Mouse (Mus musculus) c-Kit-positive CD71-positive TER-119-positive erythroid progenitor cells, embryonic 14.5 days (primary cell): Measurements from ENCODE around the gene Atoh8.

Experiments used
- DNase-seq: peaks from one replicate; pipeline ENCODE4 v3.0.0-alpha.2; 2013; ENCODE audit warnings: low spot score

Atoh8 gene

DNA sequence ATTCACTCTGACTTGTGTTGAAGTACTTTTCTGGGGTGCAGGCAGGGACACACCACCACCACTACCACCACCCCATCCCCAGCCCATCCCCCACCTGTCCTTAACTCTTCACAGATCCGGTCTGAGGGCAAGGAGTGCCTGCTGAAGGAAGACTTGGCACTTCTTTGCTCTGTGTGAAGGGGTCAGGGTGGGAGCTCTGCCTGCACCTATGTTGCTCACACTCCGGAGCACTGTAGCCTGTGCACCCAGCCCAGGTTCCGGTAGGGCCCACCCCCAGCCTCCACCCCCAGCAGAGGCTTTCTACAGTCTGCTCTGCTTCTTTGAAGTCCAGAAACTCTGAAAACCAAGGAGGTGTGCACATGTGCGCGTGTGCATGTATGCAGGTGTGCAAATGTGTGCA is 44.8 kb downstream of the Atoh8 start:
- DNase-seq: no peak

DNA sequence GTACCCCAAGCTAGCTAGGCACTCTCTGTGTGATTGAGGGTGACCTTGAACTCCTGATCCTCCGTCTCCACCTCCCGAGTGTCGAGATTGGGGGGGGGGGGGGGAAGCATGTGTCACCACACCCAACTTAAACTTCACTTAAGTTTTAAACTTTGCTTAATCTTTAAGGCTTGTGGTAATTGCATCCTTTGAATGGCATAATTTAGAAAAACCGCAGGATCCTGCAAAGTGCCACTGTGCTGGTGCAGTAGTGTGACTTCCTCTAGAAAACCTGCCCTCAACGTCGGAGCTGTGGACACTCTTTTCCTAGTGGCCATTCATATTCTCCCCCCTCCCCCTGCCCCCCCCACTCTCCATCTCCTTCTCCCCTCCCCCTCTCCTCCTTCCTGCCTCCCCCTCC is 45.3 kb downstream of the Atoh8 start:
- DNase-seq: no peak

DNA sequence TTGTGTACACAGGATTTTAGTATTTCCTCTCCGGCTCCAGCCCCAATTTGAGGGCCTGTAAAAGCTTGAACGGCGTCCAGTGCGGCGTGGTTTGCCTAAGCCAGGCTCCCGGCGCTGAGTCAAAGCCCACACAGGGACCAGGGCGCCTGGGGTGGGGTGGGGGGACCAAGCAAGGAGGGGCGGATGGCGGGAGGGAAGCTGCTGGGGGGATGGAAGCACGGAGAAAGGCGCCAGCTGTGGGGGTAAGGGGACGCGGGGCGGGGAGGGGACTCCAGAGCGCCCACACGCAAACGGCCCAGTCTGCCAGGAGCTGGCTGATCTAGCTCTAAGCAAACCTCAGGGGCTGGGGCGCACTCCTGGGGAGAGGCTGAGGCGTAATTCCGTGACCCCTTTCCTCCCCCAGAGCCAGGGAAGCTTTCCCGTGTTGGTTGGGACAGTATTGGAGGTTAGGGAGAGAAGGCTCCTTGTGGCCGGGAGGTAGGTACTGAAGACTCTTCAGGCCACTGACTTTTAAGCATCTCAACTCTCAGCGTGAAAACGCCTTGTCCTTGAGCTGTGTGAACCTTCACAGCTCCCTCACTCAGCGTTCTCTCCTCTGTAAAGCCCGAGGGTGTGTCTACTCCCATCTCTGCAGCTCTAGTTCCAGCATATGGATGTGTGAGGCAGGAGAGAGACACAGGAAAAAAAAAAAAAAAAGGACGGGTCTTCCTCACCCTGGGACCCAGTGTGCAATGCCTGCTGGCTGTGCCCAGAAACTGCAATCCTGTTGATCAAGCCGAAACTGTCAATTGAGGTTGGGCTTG is 46.1 kb downstream of the Atoh8 start:
- no peak for DNase-seq

DNA sequence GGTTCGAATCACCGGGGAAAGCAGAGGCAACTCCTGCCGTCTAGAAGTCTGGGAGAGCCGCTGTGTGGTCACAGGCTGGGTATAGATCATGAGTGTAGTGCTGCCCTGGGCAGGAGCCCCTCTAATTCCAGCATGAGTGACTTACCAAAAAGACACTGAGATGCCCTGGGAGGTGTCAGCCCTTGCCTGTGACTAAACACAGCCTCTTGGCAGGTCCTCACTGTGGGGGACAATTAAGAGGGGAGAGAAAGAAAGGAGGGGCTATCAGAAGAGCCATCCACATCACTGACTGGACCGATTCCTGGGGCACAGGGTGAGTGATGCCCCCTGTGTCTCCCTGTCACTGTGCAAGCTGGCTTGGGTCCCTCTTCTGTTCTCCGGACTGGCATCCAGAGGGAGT is 48.6 kb downstream of the Atoh8 start:
- DNase-seq: no peak

DNA sequence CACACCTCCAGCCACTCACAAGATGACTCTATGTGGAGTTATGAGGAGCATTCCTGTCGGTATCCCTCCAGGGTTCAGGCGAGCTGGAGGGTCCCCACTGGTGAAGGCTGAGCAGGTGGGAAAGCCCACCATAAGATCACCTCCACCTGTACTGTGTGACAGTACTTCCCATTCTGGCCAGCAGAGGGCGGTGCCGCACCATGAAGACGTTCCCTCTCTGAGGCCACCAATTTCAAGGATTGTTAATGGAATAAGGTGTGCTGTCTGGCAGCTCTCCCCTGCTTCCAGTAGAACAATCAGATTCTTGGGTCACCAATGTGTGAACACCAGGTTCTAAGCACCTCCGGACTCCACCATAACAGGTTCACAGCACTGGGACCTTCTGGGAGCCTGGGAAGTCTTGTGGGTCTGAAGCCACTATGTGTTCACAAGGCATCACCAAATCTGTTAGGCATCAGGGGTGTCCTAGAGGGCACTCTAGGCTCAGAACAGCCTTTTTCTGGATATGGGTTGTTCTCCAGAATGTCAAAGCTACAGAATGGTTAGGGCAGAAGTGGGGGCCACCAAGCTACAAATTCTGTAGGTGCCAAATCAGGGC is 49.4 kb downstream of the Atoh8 start:
- peak; percentile 57 for DNase-seq

DNA sequence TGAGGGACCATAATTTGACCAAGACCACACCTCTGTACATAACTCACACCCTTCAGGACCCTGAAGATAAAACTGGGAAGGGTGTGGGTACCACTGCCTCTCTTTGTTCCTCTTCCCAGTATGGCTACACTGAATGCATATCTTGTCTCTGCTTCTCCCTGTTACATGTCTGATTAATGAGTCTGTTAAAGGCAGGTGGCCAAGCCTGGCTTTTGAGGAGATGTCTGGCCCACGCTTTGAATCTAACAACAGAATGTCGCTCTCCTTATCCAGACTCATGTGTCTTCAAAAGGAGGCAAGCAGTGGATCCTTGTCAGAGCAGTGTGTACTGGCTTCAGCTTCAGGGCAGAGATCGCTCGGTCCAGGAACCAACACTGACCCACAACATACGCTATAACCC is 50.8 kb downstream of the Atoh8 start:
- no peak for DNase-seq

DNA sequence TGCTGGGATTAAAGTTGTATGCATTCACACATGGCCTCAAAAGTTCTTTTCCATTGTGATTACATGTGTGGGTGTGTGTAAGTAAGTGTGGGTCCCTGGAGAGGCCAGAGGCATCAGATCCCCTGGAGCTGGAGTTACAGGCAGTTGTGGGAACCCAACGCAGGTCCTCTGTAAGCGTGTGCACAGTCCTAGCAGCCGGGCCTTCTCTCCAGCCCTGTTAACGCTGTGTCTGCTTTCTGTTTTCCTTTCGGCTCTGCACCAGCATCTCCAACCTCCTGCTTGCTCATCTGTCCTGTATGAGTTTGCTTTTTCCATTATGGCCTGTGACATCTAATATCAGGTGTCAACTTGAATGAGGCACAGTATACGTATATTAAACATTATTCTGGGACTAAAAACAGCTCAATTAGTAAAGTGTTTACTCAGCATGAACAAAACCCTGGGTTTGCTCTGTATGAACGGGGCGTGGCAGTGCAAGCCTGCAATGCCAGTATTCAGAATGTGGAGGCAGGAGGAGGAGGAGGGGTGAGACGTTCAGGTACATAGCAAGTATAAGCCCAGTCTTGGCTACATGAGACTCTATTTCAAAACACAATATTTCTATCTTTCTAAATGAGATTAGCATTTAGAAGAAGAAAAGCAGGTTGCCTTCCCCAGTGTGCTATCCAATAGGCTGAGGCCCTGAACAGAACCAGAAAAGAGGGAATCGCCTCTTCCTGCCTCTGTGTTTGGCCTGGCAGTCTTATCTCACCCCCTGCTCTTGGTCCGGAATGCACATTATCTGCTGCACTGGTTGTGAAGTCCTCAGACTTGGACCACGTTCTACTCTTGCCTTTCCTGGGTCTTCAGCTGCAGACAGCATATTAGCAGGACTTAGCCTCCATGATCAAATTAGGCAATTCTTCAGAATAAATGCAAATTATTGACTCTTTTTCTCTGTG is 55.5 kb downstream of the Atoh8 start:
- no peak for DNase-seq

DNA sequence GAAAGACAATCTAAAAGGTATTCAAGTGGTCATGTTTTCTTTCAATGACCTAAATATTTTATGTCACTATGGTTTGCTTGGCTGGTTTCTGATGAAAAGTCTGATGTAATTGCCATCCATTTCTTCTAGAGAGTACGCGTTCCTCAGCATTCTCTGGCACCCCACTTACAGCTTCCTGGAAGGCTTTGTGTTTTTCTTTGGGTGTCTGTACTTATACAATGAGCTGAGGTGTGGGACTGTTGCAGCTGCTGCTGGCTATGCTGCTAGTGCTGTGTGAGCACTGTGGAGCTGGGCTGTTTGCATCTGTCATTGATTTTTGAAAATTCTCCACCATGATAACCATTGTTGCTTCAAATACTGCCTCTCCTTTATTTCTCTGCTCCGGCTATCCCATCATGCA is 56.4 kb downstream of the Atoh8 start:
- no peak for DNase-seq

DNA sequence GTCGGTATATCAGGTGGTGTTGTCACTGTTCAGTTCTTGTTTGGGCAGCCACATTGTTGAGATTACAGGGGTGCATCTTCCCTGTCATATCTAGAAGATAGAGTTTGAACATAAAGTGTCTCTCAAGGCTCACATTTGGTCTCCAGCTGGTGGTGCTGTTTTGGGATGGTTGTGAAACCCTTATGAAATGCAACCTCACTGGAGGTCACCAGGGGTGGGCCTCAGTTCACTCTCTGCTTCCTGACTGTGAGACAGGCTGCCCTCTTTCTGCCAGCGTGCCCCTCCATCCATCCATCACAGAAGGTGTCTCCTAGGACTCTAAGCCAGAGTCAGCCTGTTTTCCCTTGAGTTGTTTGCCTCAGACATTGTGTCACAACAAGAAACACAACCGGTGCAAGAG is 58.0 kb downstream of the Atoh8 start:
- no peak for DNase-seq

DNA sequence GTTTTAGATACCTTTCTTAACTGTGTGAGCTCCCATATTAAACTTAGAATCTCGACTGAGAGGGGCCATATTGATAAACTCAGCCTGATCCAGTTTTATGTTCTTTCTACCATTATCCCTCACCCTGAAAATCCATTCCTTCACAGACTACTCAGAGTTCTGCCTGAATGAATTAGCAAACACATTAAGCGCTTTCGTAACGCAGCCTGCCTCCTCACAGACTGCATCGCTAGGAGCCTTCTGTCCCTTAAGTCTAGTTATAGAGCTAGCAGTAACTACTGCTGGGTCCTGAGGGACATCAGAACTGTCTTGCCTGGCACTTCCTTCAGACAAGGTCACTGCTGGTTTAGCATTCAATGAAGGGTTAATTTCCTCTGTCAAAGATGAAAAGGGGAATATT is 59.4 kb downstream of the Atoh8 start:
- no peak for DNase-seq

DNA sequence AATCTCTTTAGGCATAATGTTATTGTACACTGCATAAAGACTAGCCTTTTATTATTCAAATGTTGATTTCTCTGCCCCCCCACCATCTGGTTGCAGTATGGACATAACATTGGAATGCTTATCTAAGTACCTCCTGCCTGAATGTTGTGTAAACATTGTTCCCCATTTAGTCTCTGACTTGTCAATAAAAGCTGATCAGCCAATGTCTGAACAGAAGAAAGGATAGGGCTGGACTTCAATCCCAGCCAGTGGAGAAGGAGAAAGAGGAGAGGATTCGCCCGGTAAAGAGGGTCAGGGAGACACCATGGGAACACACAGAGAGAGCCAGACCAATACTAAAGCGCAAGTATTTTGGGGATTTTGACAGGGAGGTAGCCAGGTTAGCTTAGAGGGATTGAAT is 60.0 kb downstream of the Atoh8 start:
- no peak for DNase-seq

DNA sequence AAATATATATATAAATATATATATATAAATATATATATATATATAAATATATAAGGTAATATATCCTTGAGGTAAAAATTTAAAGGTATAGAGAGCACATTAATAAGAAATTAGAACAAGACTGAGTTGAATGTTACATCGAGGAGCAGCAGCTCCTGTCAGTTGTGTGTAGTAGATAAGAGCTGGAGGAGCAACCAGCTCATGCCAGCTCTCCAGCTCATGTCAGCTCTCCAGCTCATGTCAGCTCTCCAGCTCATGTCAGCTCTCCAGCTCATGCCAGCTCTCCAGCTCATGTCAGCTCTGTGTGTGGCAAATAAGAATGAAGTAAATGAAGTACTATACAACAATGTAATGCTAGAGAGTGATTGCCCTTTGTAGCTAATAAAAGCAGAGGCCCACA is 62.0 kb downstream of the Atoh8 start:
- DNase-seq: no peak

DNA sequence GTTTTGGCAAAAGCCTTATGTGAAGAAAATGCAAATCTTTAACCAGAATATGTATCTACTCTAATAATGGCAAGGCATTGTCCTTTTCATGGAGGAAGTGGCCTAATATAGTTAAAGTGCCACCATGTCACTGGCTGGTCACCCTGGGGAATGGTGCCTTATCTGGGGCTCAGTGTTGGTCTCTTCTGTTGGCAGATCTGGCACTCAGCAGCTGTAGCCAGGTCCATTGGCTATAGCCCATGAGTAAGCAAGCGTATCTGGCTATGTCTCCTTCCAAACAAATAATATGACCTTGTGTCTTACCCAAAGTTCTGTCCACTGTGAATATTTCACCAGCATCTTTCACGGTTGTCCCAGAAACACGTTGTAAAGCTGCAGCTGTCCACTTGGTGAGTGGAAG is 64.0 kb downstream of the Atoh8 start:
- no peak for DNase-seq

DNA sequence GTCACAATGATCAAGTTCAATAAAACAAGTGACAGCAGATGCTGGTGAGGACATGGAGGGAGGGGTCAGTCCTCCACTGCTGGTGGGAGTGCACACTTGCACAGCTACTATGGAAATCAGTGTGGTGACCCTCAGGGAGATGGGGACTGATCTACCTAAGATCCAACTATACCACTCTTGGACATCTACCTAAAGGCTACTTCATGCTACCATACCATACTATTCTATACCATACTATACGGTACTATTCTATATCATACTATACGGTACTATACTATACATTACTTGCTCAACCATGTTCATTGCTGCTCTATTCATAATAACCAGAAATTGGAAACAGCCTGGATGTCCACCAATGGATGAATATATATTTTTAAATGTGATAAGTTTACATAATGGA is 69.5 kb downstream of the Atoh8 start:
- DNase-seq: no peak

DNA sequence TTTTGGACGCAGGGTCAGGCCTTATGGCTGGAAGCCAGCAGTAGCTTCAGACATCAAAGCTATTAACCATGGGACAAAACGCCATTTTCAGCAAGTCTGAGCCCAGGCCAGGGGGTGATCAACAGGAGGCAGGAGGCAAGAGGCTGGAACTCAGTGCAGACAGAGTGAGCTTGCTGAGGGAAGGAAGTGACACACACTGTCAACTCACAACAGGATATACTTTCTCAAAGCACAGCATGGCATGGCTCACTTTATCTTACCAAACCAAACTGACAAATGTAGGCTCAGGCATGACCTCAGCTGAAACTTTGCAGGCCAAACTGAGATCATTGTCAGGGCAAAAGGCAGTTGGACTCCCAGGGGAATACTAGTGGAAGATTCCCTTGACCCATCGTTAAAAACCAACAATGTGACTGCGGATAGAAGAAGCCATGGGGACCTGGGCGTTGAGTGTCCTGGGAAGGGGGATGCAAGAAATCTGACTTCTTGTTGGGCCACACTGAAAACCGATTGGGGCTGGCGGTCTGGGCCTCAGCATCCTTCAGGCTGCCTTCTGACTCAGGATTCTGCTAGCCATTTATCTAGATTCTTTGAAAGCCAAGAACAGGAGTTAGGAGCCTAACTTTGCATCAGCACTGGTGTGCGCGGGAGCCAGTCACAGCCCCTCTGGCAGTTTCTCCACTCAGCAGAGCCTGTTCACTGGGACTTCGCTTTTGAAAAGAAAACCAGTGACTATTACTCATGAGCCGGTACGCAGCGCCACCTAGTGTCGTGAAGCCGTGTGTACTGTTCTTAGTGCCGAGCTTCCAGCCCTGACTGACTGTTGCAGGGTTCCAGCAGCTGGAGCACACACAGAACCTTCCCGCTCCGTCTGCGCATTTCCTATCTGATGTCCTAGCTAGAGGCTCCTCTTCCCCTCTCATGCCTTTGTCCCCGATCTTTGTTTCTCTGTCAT is 70.8 kb downstream of the Atoh8 start:
- peak; percentile 77 for DNase-seq

DNA sequence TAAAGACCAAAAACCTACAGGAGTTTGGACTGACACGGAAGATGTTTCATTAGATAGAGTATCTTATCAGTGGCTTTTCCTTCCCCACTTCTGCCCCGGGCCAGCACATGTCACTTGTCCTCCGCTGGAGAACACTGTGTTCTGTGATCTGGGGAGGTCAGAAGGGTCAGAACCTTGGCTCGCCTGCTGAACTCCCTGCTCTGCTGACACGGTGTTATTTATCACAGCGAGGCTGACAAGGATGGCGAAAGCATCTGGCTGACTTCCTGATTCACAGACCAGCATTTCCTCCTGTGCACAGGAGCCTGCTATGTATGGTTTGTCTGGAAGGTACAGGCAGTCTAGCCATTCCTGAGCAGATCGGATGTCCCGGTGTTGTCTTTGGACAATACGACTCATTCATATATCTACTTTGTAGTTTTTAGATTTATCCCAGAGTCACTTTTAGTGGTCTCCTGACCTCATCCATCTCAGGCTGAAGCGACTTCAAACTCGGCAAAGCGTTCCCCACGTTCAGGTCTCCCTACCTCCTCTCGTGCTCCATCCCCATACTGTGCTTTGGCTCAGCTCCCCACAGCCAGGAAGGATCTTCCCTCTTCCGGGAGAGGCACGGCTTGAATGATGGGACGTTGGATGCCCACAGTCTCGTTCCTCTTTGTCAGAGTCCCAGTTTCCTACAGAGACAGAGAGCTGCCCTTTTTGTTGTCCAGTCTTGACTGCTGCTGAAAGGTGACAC is 73.1 kb downstream of the Atoh8 start:
- no peak for DNase-seq

DNA sequence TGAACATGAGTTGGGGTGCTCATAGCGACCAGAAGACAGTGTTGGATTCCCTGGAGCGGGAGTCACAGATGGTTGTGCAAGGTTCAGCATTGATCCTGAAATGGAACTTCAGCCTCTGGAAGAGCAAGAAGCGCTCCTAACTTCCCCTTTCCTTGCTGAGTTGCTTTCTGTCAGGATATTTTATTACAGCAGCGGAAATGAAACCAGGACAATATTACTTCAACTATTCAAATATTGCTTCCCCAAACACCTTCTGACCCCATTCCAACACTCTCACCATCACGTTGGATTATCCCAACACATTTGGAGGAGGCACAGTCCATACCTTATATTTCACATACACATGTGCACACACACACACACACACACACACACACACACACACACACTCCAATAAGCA is 73.6 kb downstream of the Atoh8 start:
- DNase-seq: no peak

DNA sequence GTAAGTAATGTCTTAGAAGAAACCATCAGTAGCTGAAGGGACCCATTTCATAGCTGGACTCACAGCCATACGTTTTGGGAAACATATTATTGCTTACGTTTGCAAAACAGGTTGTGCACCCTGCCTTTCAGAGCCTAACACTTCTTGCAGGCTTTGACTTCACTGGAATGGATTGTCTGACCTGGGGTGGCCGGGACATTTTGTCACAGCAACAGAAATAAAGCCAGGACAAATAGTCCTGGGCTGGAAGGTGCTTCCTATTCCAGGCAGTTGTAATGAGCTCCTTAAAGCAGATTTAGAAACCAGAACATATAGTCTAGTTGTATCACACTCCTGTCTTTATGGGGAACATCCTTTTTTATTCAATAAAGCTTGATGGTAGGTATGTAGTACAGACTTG is 74.4 kb downstream of the Atoh8 start:
- no peak for DNase-seq

DNA sequence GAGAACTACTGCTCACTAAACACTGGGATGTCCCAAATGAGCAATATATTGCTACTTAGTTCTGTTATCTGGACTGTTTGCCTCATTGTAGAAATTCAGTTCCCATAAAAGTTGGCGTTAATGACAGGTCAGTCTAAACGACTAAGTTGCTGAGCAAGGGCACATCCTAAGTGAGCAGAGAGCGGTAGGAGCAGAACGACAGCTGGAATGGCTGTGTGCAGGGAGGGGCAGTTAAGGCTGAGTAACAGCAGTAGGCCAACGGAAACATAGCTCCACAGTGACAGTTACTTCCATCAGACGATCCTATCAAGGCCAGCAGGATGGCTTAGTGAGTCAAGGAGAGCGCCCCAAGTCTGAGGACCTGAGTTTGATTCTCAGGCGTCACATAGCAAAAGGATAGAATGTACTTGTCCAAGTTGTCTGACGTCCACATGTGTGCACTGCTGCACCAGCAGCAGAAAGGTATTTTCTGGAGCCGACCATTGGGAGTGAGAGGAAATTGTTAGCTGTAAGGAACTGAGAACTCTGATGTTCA is 75.4 kb downstream of the Atoh8 start:
- no peak for DNase-seq

DNA sequence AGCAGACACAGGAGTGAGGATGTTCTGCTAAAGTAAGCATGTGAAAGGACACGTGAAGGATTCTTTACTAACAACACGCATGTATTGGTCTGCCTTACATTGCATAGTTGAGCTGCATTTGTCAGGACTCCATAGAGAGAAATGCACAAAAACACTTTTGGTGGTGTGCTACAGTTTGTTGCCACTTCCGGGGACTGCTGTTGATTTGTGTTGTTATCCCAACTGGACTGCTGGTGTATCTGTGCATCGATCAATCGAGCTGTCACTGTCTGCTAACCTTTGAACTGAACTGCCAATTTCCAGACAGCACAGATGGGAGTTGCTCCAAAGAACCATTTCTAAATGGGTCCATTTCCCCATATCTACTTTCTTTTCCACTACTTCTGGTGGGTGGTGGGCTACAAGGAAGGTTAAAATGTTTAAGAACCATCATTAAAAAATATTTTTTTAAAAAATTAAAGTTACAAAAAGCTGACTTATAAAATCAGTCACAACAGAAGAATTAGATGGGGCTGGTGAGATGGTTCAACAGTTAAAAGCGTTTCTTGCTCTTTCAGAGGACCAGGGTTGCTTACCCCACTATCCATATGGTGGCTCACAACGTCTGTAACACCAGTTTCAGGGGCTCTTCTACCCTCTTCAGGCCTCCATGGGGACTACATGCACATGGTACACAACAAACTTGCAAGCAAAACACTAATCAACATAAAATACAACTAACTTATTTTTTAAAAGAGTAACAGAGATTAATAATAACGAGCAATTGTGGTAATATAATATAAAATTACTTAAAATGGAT is 76.2 kb downstream of the Atoh8 start:
- no peak for DNase-seq
